Mouse (Mus musculus) lung, postnatal 4 days (tissue): Measurements from ENCODE around the gene Pdlim5.
"Not testable (repeated sequence)": the region's sequence is repeated elsewhere in the genome, so short reads cannot be mapped to it uniquely, and the experiment has no call there.

Source experiments
- DNase-seq, 2 experiments: peaks; one replicate each; pipeline ENCODE4 v3.0.0; 2021

Pdlim5 gene

DNA sequence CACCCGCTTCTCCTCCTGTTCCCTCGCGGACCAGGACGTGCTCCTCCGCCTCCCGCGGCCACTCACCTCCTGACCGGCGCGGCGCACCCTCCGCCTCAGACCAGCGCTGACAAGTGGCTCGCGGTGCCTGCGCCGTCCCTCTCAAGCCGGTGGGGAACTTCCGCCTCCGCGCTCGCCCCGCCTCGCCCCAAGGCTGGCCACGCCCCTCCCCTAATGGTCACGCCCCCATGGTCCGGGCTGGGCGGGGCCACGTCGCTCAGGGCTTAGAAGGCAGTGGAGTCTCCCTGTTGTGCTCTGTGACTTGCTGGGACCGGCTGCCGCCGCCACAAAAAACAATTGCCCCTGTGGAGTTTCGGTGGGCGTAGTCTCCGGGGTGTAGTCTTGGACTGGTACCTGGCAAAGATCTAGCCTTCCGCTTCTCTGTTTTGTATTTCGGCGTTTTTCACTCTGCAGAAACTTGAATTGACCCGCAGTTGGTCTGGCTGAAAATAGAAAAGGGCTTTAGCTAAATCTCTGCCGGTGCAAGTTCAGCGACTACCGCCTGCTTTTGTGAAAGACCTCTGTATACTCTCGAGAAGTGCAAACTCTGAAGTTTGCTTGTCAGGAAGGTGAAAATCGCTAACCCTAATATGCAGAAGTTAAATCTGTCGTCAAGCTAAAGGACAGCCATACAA, at the start of gene Pdlim5:
Pdlim5 (minus strand) TSS at position 177 of the 674 bp plus-strand sequence.
- peak; percentile 96 to 98 for DNase-seq

DNA sequence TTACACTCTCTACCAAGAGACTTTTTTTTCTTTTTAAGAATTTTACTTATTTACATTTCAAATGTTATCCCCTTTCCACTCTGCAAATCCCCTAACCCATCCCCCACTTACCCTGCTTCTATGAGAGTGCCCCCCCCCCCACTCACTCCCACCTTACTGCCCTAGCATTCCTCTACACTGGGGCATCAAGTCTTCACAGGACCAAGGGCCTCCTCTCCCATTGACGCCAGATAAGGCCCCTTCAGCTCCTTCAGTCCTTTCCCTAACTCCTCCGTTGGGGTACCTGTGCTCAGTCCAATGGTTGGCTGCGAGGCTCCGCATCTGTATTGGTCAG, 48.2 kb upstream of the Pdlim5 start:
- DNase-seq: no peak

DNA sequence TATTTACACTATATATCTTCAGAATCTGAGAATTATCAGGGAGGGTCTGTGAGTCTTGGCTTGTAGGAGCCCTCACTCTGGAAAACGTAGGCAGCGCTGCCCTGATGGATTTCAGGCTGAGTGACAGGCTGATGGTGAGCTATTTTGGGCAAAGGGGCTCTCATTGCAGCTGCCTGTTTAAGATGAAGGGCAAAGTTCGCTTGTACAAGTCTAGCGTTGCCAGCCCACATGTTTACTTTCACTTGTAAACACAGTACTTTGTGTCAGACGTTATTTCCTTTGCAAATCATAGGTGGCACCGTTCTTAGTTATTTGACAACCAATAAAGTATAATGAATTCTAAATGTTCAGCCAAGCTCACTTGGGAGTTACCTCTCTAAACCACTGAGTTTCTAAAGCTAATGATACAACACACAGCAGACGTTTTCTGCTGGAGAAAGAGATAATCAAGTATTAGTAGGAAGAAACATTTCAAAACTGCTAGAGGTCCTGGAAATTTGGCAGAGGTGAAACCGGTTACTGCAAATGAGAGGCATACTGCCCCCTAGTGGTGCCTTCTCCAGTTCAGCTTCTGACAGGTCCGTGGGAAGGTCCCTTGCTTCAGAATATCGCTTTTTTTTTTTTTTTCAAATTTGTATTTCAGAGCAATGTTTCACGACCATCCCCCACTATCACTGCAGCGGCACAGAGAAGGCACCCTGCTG, 47.7 kb upstream of the Pdlim5 start:
- DNase-seq: peak; percentile 79 to 90

DNA sequence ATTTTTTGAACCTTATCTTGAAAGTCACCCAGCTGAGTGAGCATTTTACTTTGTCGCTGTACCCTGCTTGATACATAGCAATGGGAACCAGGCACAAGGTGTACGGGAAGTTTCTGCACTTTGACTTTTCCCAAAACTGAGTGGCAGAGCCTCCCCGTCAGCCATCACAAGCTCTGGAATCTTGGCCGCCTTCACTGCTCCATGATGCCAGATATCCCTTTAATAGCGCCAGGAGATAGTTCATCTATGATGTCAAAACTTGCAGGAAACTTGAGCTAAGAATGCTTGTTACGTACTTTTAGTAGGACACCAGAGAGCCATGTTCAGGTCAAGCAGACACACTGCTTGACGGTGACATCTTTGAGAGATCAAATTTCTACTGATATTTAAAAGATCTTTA, 46.7 kb upstream of the Pdlim5 start:
- no peak for DNase-seq

DNA sequence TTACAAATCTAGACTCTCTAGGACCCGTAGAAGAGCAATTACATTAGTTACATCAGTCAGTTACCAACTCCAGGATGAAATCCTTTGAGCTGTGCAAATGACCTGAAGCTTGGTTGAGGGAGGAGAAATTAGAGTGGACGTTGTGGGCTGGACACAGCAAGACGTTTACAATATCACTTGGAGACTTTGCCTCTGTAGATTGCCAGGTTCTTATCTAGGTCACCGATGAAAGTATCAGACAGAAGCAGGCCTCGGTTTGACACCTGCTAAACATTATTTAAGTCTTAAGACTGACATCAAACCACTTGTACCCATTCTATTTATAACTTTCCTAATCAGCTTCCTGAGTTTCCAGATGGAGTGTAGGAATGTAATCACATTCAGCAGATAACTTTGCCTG, 45.6 kb upstream of the Pdlim5 start:
- DNase-seq: no peak

DNA sequence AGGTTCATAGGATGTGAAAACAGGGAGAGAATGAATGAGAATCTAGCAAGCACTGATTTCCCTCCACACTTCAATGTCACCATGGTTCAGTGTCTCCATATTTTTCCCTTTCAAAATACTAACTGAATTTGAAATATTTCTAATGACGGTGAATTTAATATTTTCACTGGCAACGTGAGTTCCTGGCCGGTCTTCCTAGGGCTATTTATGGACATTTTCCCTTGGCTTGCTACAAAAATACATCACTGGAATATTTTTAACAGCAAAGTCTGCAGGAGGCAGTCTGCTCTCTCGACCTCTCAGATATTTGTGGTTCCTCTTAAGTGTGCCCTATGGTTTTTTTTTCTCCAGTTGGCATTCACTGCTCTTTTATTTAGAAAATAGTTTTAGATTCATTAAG, 44.7 kb upstream of the Pdlim5 start:
- DNase-seq: no peak

DNA sequence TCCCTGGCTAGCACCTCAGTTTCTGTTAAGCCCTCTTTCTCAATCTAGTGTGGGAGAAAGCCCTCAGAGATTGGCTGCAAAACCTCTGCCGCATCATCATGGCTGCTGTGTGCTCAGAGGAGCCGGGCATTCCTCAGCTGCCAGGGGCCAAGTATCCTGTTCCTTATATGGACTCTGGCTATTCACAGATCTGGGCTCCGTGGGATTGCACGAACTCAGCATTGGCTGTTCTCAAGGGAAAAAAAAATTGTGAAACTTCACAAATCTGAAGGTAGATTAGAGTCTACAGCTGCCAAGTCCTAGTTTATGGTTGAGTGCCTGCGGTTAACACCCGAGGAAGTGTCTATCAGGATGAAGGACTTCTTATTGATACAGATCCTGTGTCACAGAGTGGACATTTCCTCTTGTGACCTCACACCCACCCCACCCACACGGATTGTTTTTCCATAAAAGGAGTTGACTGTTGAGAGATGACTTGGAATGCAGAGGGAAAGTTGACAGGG, 44.1 kb upstream of the Pdlim5 start:
- peak; percentile 62 to 65 for DNase-seq

DNA sequence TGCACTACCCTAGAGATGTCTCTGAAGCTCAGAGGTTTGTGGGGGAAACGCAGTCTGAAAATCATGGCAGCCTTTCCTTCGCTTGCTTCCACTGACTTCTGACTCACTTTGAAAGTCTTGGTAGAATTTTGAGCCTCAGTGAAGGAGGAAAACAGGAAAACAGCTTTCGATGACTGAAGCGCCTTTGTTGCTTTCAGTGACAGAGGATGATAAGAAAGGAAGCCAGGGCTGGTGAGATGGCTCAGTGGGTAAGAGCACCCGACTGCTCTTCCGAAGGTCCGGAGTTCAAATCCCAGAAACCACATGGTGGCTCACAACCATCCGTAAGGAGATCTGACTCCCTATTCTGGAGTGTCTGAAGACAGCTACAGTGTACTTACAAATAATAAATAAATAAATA, 43.1 kb upstream of the Pdlim5 start:
- not testable (repeated sequence) for DNase-seq

DNA sequence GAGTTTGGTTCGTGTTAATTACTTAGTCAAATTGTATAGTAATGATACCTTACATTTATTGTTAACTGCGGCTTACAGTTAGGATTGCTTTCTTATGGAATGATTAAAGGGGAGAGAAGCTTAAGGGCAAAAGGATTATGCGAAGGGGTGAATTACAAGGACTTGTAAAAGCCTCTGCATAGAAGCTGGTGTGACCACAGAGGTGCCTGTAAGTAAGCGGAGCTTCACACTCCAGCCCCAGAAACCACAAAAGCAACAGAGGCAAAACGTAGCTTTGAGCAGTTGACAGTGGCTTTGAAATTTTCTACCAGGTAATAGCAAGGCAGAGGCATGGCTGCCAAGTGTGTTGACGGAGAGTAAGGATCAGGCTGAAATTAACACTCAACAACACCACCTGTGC, 41.3 kb upstream of the Pdlim5 start:
- DNase-seq: no peak

DNA sequence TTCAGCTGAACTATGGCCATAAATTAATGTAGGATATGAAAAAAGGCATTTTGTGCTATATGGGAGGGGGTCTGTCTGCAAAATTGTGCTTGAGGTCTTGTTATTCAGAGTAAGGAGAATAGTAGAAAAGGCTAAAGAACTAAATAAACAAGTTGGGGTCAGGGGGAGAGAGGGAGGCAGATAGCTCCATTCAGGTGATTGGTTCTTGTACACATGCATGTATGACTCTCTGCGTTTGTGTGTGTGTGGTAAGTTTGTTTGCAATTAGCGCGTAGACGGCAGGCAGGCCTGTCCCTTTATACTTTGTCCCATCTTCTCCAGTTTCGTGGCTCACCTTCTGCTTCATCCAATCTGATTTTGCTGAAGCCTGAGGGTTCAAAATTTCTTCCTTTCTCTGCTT, 40.7 kb upstream of the Pdlim5 start:
- no peak for DNase-seq

DNA sequence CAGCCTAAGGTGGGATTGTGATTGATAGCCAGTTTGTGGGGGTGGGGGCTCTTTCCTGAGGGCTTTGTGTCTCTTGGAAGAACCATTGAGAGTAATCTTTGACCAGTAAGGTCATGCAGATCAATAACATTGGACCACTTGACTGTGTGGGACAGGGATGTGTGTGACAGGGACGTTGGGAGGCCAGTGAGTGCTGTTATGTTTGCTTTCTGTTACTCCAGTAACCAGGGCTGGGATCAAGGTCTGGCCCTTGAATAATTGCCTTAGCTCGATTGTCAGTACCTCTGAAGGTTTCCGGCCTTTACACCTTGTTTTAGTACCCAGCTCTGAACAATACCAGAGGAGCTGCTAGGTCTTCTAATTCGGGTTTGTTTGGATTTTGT, 39.3 kb upstream of the Pdlim5 start:
- DNase-seq: no peak

DNA sequence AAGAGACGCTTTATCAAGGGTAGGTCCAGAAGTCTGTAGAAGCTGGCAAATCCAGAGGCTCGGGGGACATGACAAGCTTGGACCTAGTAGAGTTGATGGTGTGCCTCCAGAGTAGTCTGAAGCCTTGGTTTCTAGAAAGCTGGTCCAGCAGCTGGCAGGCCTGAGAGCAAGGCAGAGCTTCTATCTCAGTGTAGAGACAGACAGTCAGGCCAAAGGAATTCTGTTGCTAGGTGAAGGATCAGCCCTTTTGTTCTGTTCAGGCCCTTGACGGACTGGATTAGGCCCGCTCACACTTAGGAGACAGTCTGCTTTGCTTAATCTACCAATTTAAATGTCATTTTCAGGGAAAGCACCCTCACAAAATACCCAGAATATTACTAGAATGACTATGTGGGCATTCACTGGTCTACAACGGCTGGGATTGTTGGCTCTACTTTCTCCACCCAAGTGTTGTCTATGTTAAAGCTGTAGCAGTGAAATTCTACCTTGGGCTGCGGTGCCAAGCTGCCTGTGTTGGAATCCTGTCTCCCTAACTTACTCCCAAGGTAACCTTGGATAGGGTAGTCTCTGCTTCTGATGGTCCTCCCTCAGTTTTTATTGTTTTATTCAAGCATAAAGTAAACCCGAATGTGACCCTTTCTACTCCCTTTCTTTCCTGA, 38.8 kb upstream of the Pdlim5 start:
- DNase-seq: no peak

DNA sequence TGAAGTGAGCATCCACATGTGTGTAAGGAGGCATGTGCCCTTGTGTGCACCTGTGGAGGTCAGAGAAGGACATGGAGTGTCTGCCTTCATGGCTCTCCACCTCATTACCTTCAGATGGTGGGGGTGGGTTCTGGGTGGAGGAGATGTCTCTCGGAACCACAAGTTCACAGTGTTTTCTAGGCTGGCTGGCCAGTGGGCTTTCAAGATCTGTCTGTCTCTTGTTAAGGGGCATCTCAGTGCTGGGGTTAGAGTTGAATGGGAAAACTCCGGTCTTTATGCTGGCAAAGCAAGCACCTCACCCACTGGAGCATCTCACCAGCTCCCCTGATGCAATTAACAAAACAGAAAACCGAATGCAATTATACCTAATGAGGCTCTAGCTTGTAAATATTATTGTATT, 36.0 kb upstream of the Pdlim5 start:
- DNase-seq: no peak

DNA sequence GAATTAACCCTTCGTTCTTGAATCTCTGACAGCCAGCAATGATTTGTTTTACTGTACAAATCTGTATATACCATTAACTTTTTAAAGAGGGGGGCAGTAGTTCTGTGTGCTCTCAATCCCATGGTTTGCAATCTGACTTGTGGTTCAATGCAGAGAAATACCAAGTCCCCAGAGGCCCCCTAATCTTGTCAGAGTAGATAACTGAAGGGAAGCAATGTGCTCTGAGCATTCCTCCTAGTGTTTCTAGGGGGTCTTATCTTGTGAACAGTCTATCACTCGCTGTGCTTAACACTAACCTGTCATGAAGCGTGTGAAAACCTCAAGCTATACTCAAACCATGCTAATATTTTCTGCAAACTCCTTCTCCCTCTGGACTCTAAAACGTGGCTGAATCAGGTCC, 34.6 kb upstream of the Pdlim5 start:
- no peak for DNase-seq

DNA sequence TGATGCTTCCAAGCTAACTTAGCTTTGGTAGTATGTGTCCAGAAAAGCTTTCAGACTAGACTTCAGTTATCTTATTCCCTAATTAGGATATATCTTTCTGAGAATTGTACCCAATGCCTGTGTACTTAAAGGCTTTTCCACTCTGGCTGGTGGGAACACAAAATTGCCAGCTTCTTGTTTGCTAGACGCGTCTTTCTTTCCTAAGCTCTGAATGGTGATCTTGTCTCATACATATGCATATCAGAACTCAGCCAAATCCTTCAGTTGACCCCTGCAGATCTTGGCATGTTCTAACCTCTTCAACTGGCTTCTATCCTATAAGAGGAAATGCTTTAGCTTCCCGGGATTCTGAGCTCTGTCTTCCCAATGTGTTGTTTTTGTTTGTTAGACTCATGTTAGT, 31.3 kb upstream of the Pdlim5 start:
- DNase-seq: no peak

DNA sequence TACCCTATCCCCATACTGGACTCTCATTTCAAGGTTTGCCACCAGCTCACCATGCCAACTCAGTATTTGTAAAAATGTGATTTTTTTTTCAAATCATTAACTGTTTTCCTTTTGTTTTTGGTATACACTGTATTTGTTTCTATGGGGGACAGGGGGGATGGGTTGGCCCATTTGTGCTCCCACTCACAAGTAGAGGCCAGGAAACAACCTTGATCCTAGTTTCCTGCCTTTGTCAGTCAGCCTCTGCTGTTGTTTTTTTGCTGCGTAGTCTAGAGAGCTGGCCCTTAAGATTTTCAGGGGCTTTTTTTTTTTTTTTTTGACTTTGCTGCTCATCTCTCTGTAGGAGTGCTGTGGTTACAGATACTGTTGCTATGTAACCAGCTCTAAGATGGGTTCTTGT, 28.6 kb upstream of the Pdlim5 start:
- DNase-seq: no peak

DNA sequence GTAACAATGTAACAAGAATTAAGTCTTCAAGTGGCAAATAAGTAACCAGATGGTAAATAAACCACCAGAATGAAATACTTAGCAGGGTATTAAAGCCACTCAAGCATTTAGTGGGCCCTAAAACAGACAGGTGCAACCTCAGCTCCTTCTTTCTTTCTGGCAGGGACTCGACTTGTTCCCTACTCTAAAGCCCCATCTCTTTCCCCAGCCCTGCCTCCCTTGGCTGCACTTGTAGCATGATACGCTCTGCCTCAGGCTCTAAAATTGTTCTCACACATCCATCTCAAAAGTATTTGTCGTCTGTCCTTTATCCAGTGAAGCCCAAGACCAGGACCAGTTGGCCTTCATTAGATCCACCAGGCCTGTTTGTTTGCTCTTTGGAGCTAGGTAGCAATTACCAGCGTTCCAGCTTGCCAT, 28.0 kb upstream of the Pdlim5 start:
- no peak for DNase-seq

DNA sequence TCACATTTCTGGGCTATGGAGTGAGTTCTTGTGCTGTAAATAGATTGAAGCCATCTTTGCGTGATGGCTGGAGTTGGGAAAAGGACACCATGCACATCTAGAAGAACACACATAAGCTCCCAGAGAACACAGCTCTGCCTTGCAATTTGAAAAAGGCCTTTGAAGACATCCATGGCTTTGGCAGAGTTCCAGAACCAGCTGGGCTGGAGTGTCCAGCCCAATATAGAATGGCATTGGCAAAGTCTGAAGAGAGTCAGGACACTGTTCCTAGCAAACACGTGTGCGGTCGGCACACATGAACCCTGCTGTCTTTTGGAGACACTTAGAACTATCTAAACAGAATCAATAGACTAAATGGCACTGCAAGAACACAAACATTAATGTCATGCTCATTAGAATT, 26.7 kb upstream of the Pdlim5 start:
- DNase-seq: no peak

DNA sequence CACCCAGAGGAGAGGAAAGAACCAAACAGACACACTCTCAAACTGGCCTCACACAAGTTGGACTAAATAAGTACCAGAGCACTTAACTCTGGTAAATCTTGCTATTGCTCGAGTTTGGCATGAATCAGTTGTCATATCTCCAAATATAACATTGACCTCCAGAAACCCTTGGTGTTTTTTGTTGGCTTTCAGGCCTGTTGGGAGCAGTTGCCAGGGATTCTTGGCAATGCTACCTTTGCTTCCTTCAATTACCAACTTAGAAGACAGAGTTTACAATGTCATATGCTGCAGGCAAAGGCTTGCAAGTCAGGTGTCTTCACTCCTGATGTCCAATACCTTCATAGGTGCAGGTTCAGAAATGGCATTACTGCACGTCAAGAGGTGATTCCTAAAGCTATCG, 26.0 kb upstream of the Pdlim5 start:
- DNase-seq: no peak

DNA sequence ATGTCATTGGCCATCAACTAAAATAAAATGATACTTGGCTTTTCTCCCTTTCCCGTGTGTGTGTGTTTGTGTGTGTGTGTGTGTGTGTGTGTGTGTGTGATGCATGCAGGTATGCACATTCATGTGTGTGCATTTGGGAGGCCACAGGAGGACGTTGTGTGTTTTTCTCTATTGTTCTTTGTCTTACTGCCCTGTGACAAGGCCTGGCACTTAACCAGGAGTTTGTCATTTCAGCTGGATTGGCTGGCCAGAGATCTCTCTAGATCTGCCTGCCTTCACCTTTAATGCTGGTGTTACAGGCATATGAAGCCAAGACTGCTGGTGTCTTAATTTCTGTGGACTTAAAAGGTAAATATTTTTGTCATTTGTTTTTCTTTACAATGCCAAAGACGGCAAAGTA, 22.5 kb upstream of the Pdlim5 start:
- no peak for DNase-seq

DNA sequence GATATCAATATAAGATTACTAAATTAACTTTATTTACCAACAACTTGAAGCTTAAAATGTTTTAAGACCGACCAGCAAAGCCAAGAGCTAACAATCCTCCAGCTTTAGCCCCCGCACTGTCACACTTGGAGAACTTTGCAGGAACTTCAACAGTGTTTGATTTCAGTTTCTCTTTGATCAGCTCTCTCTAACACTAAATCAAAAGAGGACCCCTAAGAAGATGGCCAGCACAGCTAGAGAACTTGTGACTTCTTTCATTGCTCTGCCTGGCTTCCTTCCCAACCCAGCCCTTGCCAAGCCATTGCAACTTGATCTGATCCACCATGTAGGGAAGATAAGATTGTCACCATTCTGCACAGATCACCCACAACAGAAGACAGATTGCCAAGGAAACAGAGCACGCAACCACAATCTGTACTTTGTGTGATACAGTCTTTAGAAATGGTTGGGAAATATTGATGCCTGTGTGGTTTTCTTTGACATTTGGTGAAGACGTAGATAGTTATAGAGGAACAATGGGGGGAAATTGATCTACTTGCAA, 17.9 kb upstream of the Pdlim5 start:
- no peak for DNase-seq

DNA sequence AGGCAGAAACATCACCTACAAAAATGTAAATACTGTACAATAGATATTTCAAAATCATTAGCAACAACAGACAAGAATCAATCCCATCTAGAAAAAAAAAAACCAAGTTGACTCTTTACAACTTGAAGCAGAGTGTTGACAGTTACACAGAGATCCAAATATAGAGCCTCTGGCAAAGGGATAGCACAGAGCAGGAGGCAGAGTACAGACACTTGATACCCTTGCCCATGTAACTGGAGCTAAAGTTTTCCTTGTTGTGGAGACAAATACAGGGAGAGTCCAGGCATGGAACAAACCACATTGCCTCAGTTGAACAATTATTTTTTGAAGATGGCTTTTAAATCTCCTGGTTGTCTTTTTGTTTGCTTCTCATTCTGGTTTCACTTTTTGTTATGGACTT, 15.4 kb upstream of the Pdlim5 start:
- DNase-seq: no peak

DNA sequence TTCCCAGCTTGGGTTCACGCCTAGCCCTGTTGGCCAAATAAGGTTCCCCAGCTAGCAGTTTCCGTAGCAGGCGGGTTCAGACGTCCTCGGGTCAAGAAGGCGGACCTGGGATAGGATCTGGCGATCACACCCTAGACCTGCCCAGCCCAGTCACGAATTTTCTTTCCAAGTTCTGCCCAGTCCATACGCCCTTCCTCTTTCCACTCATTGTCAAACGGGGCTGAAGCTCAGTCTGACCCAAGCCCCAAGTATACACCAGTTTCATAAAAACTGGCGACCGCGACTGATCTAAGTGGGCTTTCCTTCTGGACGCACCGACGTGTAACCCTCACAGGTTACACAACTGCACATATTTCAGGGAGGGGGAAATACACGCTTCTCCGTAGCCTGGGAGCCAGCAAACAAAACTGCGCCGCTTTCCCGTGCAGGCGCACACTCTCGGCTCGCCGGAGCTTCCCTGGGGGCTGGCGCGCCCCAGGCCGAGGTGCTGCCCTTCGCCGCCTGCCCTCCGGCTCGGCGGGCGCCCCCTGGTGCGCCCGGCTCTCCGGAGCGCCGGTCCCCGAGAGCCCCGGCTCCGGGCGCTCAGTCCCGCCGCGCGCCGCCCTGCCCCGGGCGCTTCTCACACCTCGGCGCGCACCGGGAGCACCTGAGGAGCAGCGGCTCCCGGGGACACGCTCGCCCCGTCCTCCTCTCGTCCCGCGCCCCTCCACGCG, 544 bp downstream of the Pdlim5 start:
- DNase-seq: peak; percentile 81 to 84
